Mouse (Mus musculus) midbrain, embryonic 10.5 days (tissue): ENCODE measurements around the gene Pyy. TPM values are rescaled to one million over a fixed set of nuclear protein-coding genes. Genes with fewer than 3 reads are reported as not detected.

Source experiments
- DNase-seq: peaks from one replicate; pipeline ENCODE4 v3.0.0-alpha.2; 2017; ENCODE audit warnings: low spot score
- H3K27ac ChIP-seq: fragments of 300-500 bp; sonication (generic); replicated peaks from 2 replicates; pipeline ENCODE4 v1.5.1; 2016; ENCODE audit warnings: mild to moderate bottlenecking
- H3K27me3 ChIP-seq: fragments of 300-500 bp; sonication (generic); 2 replicates; pipeline ENCODE4 v1.6.1; 2016; ENCODE audit warnings: low read depth, mild to moderate bottlenecking; ENCODE audit not compliant: poor library complexity, severe bottlenecking
- H3K36me3 ChIP-seq: fragments of 300-500 bp; sonication (generic); 2 replicates; pipeline ENCODE4 v1.6.1; 2016; ENCODE audit warnings: mild to moderate bottlenecking, moderate library complexity
- H3K4me1 ChIP-seq: fragments of 300-500 bp; sonication (generic); 2 replicates; pipeline ENCODE4 v1.6.1; 2016
- H3K4me3 ChIP-seq: fragments of 300-500 bp; sonication (generic); 2 replicates; pipeline ENCODE4 v1.5.1; 2016; ENCODE audit warnings: mild to moderate bottlenecking, moderate library complexity
- H3K9me3 ChIP-seq: fragments of 300-500 bp; sonication (generic); replicated peaks from 2 replicates; pipeline ENCODE4 v1.6.1; 2016; ENCODE audit warnings: mild to moderate bottlenecking
- WGBS: fragments of 180-500 bp; shearing (Covaris S2); methylation state at CpG from one replicate; pipeline ENCODE4 v1.1.7; 2016; 5-methylcytosine and 5-hydroxymethylcytosine counted together
- polyA plus RNA-seq: library from polyadenylated mRNA; unstranded; fragments of >200 nt; fragmentation: Nextera tagmentation; extraction: Ambion mirVana; gene quantifications from 2 replicates; pipeline ENCODE4 v1.2.1, GENCODE M21; 2016

Pyy gene
- polyA plus RNA-seq, 1 experiment from 2014 or later: not detected

DNA sequence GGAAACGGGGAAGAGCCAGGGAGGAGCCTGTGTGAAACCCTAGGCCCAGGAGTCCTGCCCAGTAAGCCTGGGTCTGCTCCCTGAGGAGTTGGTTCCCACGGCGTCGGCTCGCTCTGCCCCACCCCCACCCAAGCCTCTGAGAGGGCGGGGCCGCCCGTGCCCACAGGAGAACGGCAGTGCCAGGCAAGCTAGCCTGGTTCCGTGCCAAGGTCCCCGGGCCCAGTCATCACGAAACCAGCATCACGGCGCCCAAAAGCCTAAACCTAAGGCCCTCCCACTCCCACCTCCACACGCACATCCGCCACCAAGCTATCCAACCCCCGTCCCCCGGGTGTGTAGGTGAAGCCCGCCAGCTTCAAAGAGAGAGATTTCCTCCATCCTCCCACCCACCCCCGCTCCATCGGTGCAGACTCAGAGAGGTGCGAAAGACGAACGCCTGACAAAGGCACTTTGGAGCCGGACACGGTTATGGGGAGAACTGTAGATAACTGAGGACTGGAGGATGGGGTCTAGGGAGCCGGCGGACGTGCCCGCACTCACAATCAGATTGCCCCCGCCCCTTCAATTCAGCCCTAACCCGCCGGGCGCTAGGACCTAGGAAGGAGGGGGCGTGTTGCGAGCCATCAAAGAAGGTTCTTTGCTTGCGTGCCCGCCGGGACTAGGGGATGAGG lies 20.4 kb downstream of the Pyy start:
- H3K9me3 ChIP-seq: no peaks in the 10 kb centered on the region
- H3K27ac ChIP-seq: peak overlapping the region; percentile 96
- H3K27me3 ChIP-seq: 0 out of 2 replicates have a peak, but pooled peaks cover 4% of the 10 kb centered on the region
- WGBS: under 1% methylated on average over 39 of the region's 39 CpGs
- DNase-seq: peak; percentile 93
- peak overlapping the region; percentile 69 for H3K4me3 ChIP-seq
- H3K4me1 ChIP-seq: peaks cover 74% of the 10 kb centered on the region
- H3K36me3 ChIP-seq: peaks cover 16% of the 10 kb centered on the region

GRCm38 (mm10) chr11:102086331-102086730 lies 21.3 kb downstream of the Pyy start:
- Histone ChIP-seq H3K27me3 (peaks cover 7% of the 10 kb centered on the region; the same call in 1 of the 2 replicates), H3K27ac (peak overlapping the region; percentile 96), H3K9me3 (no peaks in the 10 kb centered on the region), H3K4me3 (peak overlapping the region; percentile 69), H3K4me1 (peaks cover 83% of the 10 kb centered on the region), H3K36me3 (peaks cover 16% of the 10 kb centered on the region)
- peak; percentile 47 for DNase-seq
- 3% methylated on average over 3 of the region's 3 CpGs for WGBS

DNA sequence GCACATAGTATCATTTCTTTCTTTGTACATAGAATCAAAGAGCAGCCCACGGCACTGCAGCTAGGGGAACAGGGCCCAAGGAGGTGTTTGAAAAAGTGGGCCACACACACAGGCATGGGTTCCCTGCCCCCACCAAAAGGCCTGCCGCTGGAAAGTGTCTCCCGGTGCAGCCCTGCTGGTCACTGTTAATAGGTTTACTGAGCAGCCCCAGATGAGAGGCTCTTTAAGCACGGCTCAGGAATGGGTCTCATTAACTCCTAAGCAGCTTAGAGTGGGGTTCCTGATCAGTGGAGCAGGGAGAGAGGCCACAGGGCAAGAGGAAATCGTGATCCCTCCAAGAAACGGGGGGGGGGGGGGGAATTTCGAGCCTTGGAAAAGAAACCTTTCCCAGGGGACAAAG lies 23.5 kb downstream of the Pyy start:
- DNase-seq: no peak
- peaks cover 14% of the 10 kb centered on the region; the same call in 1 of the 2 replicates for H3K27me3 ChIP-seq
- peaks cover 77% of the 10 kb centered on the region for H3K4me1 ChIP-seq
- no peaks in the 10 kb centered on the region for H3K9me3 ChIP-seq
- 0 out of 2 replicates have a peak overlapping the region, but pooled peaks have one; percentile 39 for H3K27ac ChIP-seq
- WGBS: 13% methylated on average over 7 of the region's 7 CpGs
- no peak overlapping the region for H3K4me3 ChIP-seq
- peaks cover 29% of the 10 kb centered on the region for H3K36me3 ChIP-seq

GRCm38 (mm10) chr11:102083193-102083592 lies 24.4 kb downstream of the Pyy start:
- WGBS: 67% methylated on average over 4 of the region's 4 CpGs
- Histone ChIP-seq H3K27me3 (peaks cover 14% of the 10 kb centered on the region; the same call in 1 of the 2 replicates), H3K36me3 (peaks cover 34% of the 10 kb centered on the region), H3K4me3 (no peak overlapping the region; the same call in 1 of the 2 replicates), H3K9me3 (no peaks in the 10 kb centered on the region), H3K4me1 (peaks cover 68% of the 10 kb centered on the region), H3K27ac (no peak overlapping the region)
- no peak for DNase-seq

GRCm38 (mm10) chr11:102082322-102082721 lies 25.3 kb downstream of the Pyy start:
- Histone ChIP-seq H3K36me3 (peaks cover 42% of the 10 kb centered on the region), H3K27me3 (peaks cover 14% of the 10 kb centered on the region; the same call in 1 of the 2 replicates), H3K4me1 (peaks cover 59% of the 10 kb centered on the region), H3K27ac (peak overlapping the region; percentile 71), H3K9me3 (no peaks in the 10 kb centered on the region), H3K4me3 (peak overlapping the region; percentile 55)
- DNase-seq: peak; percentile 86
- 2% methylated on average over 18 of the region's 18 CpGs for WGBS

- H3K36me3 ChIP-seq: peaks cover 40% of the 10 kb centered on the region
- peaks cover 20% of the 10 kb centered on the region for H3K4me1 ChIP-seq
- H3K9me3 ChIP-seq: no peaks in the 10 kb centered on the region
- peaks cover 10% of the 10 kb centered on the region; the same call in 1 of the 2 replicates for H3K27me3 ChIP-seq
- DNase-seq: no peak
- 68% methylated on average over 14 of the region's 14 CpGs for WGBS
- no peak overlapping the region for H3K27ac ChIP-seq
- H3K4me3 ChIP-seq: no peak overlapping the region
Observed at GRCm38 (mm10) chr11:102073722-102074121, 33.9 kb downstream of the Pyy start.

DNA sequence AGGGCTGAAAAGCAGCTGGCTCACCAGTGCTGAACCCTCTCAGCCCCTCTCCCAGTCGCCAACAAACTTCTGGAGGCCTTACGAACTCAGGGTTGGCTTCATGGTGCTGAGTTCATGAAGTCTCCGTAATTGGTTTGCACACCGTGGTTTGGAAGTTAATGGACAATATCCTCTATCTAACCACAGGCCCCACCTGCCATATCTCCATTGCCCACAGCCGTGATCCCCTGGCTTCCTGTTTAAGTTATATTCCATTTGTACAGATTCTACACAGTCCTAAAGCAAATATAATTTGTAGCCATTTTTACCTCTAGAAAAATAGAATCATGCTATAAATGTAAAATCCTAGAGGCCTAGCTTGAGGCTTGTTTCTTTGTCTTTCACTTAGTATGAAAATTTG lies 34.9 kb downstream of the Pyy start:
- DNase-seq: no peak
- Histone ChIP-seq H3K27me3 (peaks cover 10% of the 10 kb centered on the region; the same call in 1 of the 2 replicates), H3K4me1 (peaks cover 20% of the 10 kb centered on the region), H3K27ac (no peak overlapping the region), H3K9me3 (no peaks in the 10 kb centered on the region), H3K36me3 (peaks cover 33% of the 10 kb centered on the region), H3K4me3 (no peak overlapping the region)
- 89% methylated on average over 5 of the region's 5 CpGs for WGBS

GRCm38 (mm10) chr11:102070426-102070825 lies 37.2 kb downstream of the Pyy start:
- Histone ChIP-seq H3K4me3 (peak overlapping the region; percentile 27), H3K27me3 (peaks cover 10% of the 10 kb centered on the region; the same call in 1 of the 2 replicates), H3K36me3 (peaks cover 13% of the 10 kb centered on the region), H3K27ac (no peak overlapping the region), H3K9me3 (no peaks in the 10 kb centered on the region), H3K4me1 (peaks cover 20% of the 10 kb centered on the region)
- no peak for DNase-seq
- WGBS: under 1% methylated on average over 13 of the region's 13 CpGs

DNA sequence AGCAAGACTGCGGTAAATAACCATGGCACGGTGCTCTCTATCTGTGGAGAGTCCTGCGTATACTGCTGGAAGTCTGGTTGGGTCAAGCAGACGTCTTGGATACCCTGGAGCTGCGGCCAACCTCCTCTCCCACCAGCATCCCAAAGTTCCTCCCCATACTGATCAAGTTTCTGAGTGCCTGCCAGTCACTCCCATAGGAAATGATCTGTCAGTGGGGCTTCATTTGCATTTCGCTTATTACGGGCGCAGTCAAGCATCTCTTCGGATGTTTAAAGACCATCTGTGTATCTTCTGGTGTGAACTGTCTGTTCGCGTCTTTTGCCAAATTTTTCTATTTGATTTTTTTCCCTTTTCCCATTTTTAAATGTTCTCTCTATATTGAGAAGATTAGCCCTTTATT lies 38.0 kb downstream of the Pyy start:
- DNase-seq: no peak
- WGBS: 60% methylated on average over 11 of the region's 11 CpGs
- peaks cover 20% of the 10 kb centered on the region for H3K4me1 ChIP-seq
- no peaks in the 10 kb centered on the region for H3K9me3 ChIP-seq
- H3K27ac ChIP-seq: no peak overlapping the region
- peaks cover 10% of the 10 kb centered on the region; the same call in 1 of the 2 replicates for H3K27me3 ChIP-seq
- H3K4me3 ChIP-seq: no peak overlapping the region
- peaks cover 8% of the 10 kb centered on the region for H3K36me3 ChIP-seq

- no peak for DNase-seq
- Histone ChIP-seq H3K27ac (no peak overlapping the region), H3K27me3 (peaks cover 10% of the 10 kb centered on the region; the same call in 1 of the 2 replicates), H3K4me3 (no peak overlapping the region), H3K9me3 (no peaks in the 10 kb centered on the region), H3K36me3 (peaks cover 7% of the 10 kb centered on the region), H3K4me1 (peaks cover 17% of the 10 kb centered on the region)
- WGBS: 37% methylated on average over 2 of the region's 2 CpGs
Observed at GRCm38 (mm10) chr11:102068969-102069368, 38.7 kb downstream of the Pyy start.

DNA sequence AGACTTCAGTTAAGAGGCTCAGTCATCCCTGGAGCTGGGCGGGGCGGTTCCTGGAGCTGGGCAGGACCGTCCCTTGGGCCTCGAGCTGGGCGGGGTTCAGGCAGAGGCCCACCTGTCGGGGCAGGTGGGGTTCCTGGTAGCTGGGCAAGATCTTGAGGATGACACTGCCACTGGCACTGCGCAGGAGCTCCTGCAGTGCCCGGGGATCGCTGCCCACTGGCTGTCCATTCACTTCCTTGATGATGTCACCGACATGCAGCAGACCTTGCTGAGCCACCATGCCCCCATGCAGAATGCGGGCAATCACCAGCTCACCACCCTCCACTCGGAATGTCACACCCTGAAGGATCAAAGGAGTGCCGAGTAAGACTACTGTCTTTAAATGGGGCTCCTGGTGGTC lies 44.6 kb downstream of the Pyy start:
- Histone ChIP-seq H3K27ac (no peak overlapping the region), H3K36me3 (peaks cover 39% of the 10 kb centered on the region), H3K4me1 (peaks cover 11% of the 10 kb centered on the region), H3K27me3 (peaks cover 33% of the 10 kb centered on the region), H3K9me3 (no peaks in the 10 kb centered on the region), H3K4me3 (no peak overlapping the region)
- no peak for DNase-seq
- 86% methylated on average over 13 of the region's 13 CpGs for WGBS

- peak overlapping the region; percentile 62; the same call in 1 of the 2 replicates for H3K4me3 ChIP-seq
- peaks cover 39% of the 10 kb centered on the region for H3K36me3 ChIP-seq
- WGBS: 30% methylated on average over 16 of the region's 16 CpGs
- no peaks in the 10 kb centered on the region for H3K9me3 ChIP-seq
- H3K4me1 ChIP-seq: peaks cover 11% of the 10 kb centered on the region
- no peak overlapping the region for H3K27ac ChIP-seq
- peaks cover 36% of the 10 kb centered on the region for H3K27me3 ChIP-seq
- DNase-seq: no peak
Observed at GRCm38 (mm10) chr11:102061941-102062473, 45.6 kb downstream of the Pyy start.
